8 mouse cellular contexts compared by ENCODE assay signal in the genomic region with DNA sequence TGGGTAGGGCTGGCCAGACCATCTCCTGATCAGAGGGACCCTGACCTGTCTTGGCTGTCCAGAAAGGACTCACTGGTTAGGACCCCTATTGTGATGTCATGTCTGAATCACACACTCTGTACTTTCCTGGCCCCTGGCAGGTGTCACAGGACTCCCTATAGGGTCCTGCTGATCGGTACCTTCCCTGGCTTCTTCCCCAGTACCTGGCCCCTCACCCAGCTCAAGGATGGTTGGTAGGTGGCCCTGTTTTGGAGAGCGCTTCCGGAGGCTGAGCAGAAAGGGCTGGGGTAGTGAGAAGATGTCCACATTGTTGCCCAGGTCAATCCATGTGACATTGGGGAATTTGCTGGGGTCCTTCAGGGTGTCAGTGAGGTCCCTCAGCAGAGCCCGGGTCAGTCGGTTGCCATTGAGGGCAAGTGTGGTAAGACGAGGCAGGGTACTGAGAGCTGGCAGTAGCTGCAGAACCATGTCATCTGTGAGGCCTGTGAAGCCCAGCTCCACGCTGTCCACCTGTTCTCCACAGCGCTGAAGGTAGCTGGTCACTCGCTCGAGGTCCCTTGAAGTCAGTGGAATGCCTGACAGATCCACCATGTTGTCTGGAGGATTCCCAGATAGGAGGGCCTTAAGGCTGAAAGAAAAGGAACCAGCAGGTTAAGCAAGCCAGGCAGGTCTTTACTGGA. TPM values are rescaled to one million over a fixed set of nuclear protein-coding genes. Genes with fewer than 3 reads are reported as not detected.
DNase-seq lines count a peak whose midpoint lies in the region; ATAC-seq and TF ChIP-seq lines count a peak whose summit lies in the region.

No protein-coding gene starts in this region.

- intact Hi-C loops in left cerebral cortex, postnatal 4 days (cut with DNase I): no loop called here

- H3K4me3 ChIP-seq in G1E (ENCODE audit: low read depth, low read length): peak overlapping the region; percentile 90; the same call in 1 of the 2 replicates
- H3K4me3 ChIP-seq in hindbrain, embryonic 11.5 days (ENCODE audit: low read depth, low read length): no peak overlapping the region
- peak overlapping the region; percentile 10; the same call in 1 of the 2 replicates for H3K4me3 ChIP-seq in midbrain, embryonic 11.5 days (ENCODE audit: low read depth, low read length)

- peak overlapping the region; percentile 20; the same call in 1 of the 2 replicates for H3K9ac ChIP-seq in hindbrain, embryonic 11.5 days (ENCODE audit: low read depth, low read length)
- peak overlapping the region; percentile 98 for H3K9ac ChIP-seq in midbrain, embryonic 11.5 days (ENCODE audit: low read length)

- peak overlapping the region; percentile 8; the same call in 1 of the 2 replicates for H3K27ac ChIP-seq in hindbrain, embryonic 11.5 days (ENCODE audit: low read depth, low read length)
- H3K27ac ChIP-seq in midbrain, embryonic 11.5 days (ENCODE audit: low read depth, low read length): no peak overlapping the region; the same call in 1 of the 2 replicates

- WGBS in hindbrain, embryonic 11.5 days: 43% methylated on average over 10 of the region's 10 CpGs
- 46% methylated on average over 10 of the region's 10 CpGs for WGBS in midbrain, embryonic 11.5 days

- H3K4me1 ChIP-seq in G1E (ENCODE audit: insufficient read depth, low read depth, low read length): peaks cover 54% of the 10 kb centered on the region
- peaks cover 6% of the 10 kb centered on the region for H3K4me1 ChIP-seq in hindbrain, embryonic 11.5 days (replicated peaks; ENCODE audit: control insufficient read depth, insufficient read depth, low read length)
- H3K4me1 ChIP-seq in midbrain, embryonic 11.5 days (ENCODE audit: control insufficient read depth, insufficient read depth, low read length): peaks cover 22% of the 10 kb centered on the region

- no peak for ATAC-seq in cerebellum, adult (ENCODE audit: insufficient number of reproducible peaks, low FRiP score, low TSS enrichment)
- no peak for ATAC-seq in G1E (ENCODE audit: extremely low read depth, insufficient number of reproducible peaks, low FRiP score, poor library complexity, severe bottlenecking)
- ATAC-seq in hindbrain, embryonic 11.5 days (ENCODE audit: low FRiP score): no peak
- ATAC-seq in midbrain, embryonic 11.5 days (ENCODE audit: low FRiP score): no peak

- H3K36me3 ChIP-seq in G1E (replicated peaks): peaks cover 78% of the 10 kb centered on the region
- peaks cover 18% of the 10 kb centered on the region for H3K36me3 ChIP-seq in hindbrain, embryonic 11.5 days (ENCODE audit: control insufficient read depth, insufficient read depth, low read length)
- H3K36me3 ChIP-seq in midbrain, embryonic 11.5 days (ENCODE audit: control insufficient read depth, insufficient read depth, low read length): peaks cover 36% of the 10 kb centered on the region

- H3K9me3 ChIP-seq in G1E (replicated peaks): no peaks in the 10 kb centered on the region
- no peaks in the 10 kb centered on the region for H3K9me3 ChIP-seq in hindbrain, embryonic 11.5 days (ENCODE audit: control insufficient read depth, low read length)
- no peaks in the 10 kb centered on the region for H3K9me3 ChIP-seq in midbrain, embryonic 11.5 days (ENCODE audit: control insufficient read depth, low read length)

- no peaks in the 10 kb centered on the region for H3K27me3 ChIP-seq in G1E (ENCODE audit: insufficient read depth, low read length)
- no peaks in the 10 kb centered on the region for H3K27me3 ChIP-seq in hindbrain, embryonic 11.5 days (ENCODE audit: control insufficient read depth, insufficient read depth, low read length)
- H3K27me3 ChIP-seq in midbrain, embryonic 11.5 days (ENCODE audit: control insufficient read depth, insufficient read depth, low read length): no peaks in the 10 kb centered on the region

- no peak overlapping the region for H3K4me2 ChIP-seq in hindbrain, embryonic 11.5 days (replicated peaks; ENCODE audit: low read depth, low read length)
- H3K4me2 ChIP-seq in midbrain, embryonic 11.5 days: peak overlapping the region; percentile 12; the same call in 1 of the 2 replicates

- DNase-seq in cerebellum, adult 11-12 months: peak; percentile 39
- DNase-seq in G1E (ENCODE audit: low spot score): no peak
- peak; percentile 26 for DNase-seq in hindbrain, embryonic 11.5 days (ENCODE audit: low spot score)
- peak; percentile 88 for DNase-seq in midbrain, embryonic 11.5 days (ENCODE audit: low spot score, missing footprints)
- no peak for DNase-seq in left cerebral cortex, postnatal 4 days
- DNase-seq in right cerebral cortex, postnatal 10 days (ENCODE audit: low spot score in 2 of 2): no peak
- DNase-seq in frontal cortex, postnatal 10 days (ENCODE audit: low spot score in 2 of 2): no peak

- TF ChIP-seq CTCF in G1E (IDR thresholded peaks at IDR 0.05; ENCODE audit: low read depth, low read length): no peak

RNA-seq across cellular contexts. Expression of gene Trpv2, which starts 31.5 kb away (rescaled TPM):
- 50.2 and 67.3 TPM in 2 replicates for total RNA-seq in G1E (2014; fragmentation: Nextera tagmentation)
- 48.4 and 49.9 TPM in 2 replicates for total RNA-seq in G1E (2017)
- polyA plus RNA-seq in G1E (2012): 17.4 and 22.5 TPM in 2 replicates
- 6.5 and 8.9 TPM in 2 replicates for polyA plus RNA-seq in hindbrain, embryonic 11.5 days (2014; fragmentation: Nextera tagmentation; extraction: Ambion mirVana)
- 4.9 and 5.4 TPM in 2 replicates for polyA plus RNA-seq in midbrain, embryonic 11.5 days (2014; fragmentation: Nextera tagmentation; extraction: Ambion mirVana)
- total RNA-seq in left cerebral cortex, postnatal 4 days (2021): 10 to 100 TPM; 36.9 to 40.4 TPM

RNA-seq across cellular contexts. Expression of gene Lrrc75a, which starts 42.6 kb away (rescaled TPM):
- 1.7 TPM in 1 of 2 replicates, not detected in the other for total RNA-seq in G1E (2014; fragmentation: Nextera tagmentation)
- 0.17 and 0.27 TPM in 2 replicates for total RNA-seq in G1E (2017)
- polyA plus RNA-seq in G1E (2012): 0.30 and 0.53 TPM in 2 replicates
- polyA plus RNA-seq in hindbrain, embryonic 11.5 days (2014; fragmentation: Nextera tagmentation; extraction: Ambion mirVana): 16.2 and 16.7 TPM in 2 replicates
- 12.5 and 12.6 TPM in 2 replicates for polyA plus RNA-seq in midbrain, embryonic 11.5 days (2014; fragmentation: Nextera tagmentation; extraction: Ambion mirVana)
- 10 to 100 TPM; 14.4 to 16.7 TPM for total RNA-seq in left cerebral cortex, postnatal 4 days (2021)

RNA-seq across cellular contexts. Expression of gene Mmgt2, which starts 42.7 kb away (rescaled TPM):
- 14.8 and 24.3 TPM in 2 replicates for total RNA-seq in G1E (2014; fragmentation: Nextera tagmentation)
- 6.3 and 7.9 TPM in 2 replicates for total RNA-seq in G1E (2017)
- 5.5 and 8.2 TPM in 2 replicates for polyA plus RNA-seq in G1E (2012)
- polyA plus RNA-seq in hindbrain, embryonic 11.5 days (2014; fragmentation: Nextera tagmentation; extraction: Ambion mirVana): 38.8 and 43.5 TPM in 2 replicates
- polyA plus RNA-seq in midbrain, embryonic 11.5 days (2014; fragmentation: Nextera tagmentation; extraction: Ambion mirVana): 38.5 and 43.8 TPM in 2 replicates
- total RNA-seq in left cerebral cortex, postnatal 4 days (2021): 10 to 100 TPM; 18.1 to 19.6 TPM

RNA-seq across cellular contexts. Expression of gene Ubb, which starts 54.8 kb away (rescaled TPM):
- total RNA-seq in G1E (2014; fragmentation: Nextera tagmentation): 814 and 964 TPM in 2 replicates
- total RNA-seq in G1E (2017): 1,083 and 1,103 TPM in 2 replicates
- polyA plus RNA-seq in G1E (2012): 1,429 and 2,208 TPM in 2 replicates
- polyA plus RNA-seq in hindbrain, embryonic 11.5 days (2014; fragmentation: Nextera tagmentation; extraction: Ambion mirVana): 3,694 and 3,897 TPM in 2 replicates
- polyA plus RNA-seq in midbrain, embryonic 11.5 days (2014; fragmentation: Nextera tagmentation; extraction: Ambion mirVana): 3,727 and 3,899 TPM in 2 replicates
- total RNA-seq in left cerebral cortex, postnatal 4 days (2021): 1,000 to 10,000 TPM; 1,560 to 1,622 TPM

Comparison
In these comparisons a context has a peak if more than half of its experiments do, and no peak if none do; other contexts are left out.
1. DNase-seq: peak in cerebellum, adult 11-12 months (single experiment), hindbrain, embryonic 11.5 days (single experiment) and midbrain, embryonic 11.5 days (single experiment); none in G1E (single experiment), left cerebral cortex, postnatal 4 days (single experiment), right cerebral cortex, postnatal 10 days (0 of 2) and frontal cortex, postnatal 10 days (0 of 2).